Mouse (Mus musculus): ENCODE results near the gene Tspyl1.
"Not testable (repeated sequence)": the region's sequence is repeated elsewhere in the genome, so short reads cannot be mapped to it uniquely, and the experiment has no call there.

The Tspyl1 gene

DNA sequence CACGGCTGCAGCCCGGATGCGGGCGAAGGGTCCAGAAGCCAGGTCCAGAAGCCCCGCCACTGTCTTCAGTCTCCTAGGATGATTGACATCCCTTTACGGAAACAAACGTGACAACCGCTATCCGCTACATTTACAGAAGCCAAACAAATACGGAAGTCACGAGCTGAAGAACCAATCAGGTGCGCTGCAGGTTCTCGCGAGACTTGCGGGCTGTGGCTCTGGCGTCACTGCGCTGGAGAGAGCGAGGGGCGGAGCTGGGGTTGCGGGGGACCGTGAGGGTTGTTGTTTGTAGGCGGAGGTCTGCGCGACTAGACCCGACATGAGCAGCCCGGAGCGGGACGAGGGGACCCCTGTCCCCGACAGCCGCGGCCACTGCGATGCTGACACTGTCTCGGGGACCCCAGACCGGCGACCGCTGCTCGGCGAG, at the start of gene Tspyl1:
Gene Tspyl1 (plus strand): TSS at position 229 of the 427 bp plus-strand sequence.
- peak; percentile 99 for DNase-seq

DNA sequence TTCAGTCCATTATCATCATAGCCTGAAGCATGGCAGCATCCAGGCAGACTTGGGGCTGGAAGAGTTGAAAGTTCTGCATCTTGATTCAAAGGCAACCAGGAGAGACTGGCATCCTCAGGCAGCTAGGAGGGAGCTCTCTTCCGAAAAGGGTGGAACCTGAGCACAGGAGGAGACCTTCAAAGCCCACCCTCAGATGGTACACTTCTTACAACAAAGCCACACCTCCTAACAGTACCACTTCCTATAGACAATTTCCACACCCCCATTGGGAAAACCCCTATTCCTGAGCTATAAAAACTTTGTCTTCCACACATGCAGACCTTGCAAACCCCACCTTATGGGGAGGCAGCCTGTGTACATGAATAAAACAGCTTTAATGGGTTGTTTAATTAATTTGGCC, 48.6 kb upstream of the Tspyl1 start:
- DNase-seq = no peak

DNA sequence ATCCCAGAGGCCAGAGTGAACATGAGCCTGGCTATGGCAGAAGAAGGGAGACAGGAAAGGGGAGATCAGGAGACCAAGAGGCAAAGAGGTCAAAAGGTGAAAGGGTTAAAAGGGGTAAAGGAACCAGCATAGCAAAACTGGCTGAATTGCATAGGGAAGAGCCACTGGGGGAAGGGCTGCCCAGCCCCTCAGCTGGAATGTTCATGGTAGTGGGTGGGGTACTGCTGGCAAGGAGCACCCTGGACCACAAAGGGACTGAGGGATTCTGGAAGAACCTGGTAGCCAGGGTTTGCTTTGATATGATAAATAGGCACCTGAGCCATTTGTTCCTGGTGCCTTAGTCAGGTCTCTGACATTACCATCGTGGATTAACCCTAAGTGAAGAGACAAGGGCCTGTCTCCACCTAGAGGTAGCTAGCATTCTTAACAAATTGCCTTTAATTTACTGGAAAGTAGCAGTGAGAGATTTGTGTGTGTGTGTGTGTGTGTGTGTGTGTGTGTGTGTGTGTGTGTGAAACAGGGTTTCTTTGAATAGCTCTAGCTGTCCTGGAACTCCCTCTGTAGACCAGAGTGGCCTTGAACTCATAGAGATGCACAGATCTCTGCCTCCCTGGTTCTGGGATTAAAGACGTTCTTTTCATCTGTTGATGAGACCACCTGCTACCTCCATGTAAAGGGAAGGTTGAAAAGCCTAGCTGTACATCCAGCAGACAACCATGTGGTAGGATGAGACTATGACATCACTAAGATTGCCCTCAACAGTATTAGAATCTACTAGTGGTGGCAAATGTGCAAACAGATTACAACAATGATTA, 47.9 kb upstream of the Tspyl1 start:
- DNase-seq = no peak

DNA sequence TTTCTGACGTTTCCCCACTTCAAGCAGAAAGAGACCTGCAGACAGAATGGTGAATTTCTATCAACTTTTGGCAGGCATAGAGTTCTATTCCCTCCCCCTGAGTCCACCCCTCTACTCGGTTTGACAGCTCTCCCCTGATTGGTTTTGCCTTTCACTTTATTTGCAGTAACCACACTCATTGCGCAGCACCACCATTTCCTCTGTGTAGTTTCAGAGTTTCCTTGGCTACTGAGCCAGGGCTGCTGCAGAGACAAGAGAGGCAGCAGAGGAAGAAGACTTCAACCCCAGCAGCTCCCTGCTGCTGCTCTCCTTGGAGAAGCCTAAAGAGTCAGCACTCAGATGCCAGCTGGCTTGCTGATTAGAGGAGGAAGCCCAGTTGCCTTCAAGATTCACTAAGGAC, 46.6 kb upstream of the Tspyl1 start:
- DNase-seq = no peak

DNA sequence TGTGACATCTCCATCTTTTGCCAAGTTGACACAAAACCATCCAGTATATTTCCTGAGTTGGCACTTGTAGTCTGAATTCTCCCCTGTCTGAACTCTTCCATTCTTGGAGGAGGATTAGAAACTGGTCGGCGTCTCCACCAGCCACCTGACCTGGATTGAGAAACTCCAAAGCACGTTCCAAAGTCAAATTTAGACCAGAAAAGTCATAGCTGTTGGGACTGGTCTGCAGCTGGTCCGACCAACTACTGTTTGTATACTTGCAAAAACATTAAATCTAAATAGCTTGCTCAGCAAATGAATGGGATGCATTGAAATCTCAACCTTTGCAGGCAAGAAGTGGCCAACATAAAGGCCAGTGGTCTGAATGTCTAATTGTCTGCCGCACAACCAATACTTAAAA, 45.4 kb upstream of the Tspyl1 start:
- DNase-seq = no peak

DNA sequence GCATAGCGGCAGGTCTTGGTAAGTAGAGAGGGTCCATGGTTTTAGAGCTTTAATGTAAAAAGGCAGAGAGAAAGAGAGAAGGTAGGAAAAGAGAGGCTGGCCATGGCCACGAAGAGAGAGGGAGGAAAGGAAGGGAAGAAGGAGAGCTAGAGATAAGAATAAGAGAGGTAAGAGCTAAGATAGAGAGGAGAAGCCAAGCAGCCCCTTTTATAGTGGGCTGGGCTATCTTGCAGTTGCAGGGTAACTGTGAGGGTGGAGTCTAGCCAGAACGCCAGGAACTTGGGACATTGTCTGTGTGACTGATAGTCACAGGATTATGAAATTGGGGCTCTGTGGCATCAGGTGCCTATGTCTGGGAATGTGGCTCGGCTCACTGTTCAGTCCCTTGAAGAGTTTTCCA, 43.5 kb upstream of the Tspyl1 start:
- DNase-seq = no peak

DNA sequence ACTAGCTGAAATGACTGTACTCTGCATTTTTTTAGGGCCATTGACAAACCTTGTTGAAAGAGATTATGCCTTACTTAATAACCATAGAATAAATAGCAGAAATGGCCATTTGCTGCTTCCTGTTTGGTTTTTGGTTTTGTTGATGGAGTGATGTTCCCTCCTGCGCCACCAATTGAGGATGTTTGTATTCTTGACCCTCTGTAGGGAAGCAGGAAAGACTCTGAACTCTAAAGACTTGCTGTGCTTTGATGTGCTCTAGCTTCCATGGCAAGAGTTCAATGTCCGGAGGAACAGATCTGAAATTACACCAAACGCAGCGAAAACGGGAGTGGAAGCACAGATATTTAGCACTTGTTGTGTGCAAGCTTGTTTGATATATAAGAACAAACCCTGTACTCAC, 37.2 kb upstream of the Tspyl1 start:
- no peak for DNase-seq

DNA sequence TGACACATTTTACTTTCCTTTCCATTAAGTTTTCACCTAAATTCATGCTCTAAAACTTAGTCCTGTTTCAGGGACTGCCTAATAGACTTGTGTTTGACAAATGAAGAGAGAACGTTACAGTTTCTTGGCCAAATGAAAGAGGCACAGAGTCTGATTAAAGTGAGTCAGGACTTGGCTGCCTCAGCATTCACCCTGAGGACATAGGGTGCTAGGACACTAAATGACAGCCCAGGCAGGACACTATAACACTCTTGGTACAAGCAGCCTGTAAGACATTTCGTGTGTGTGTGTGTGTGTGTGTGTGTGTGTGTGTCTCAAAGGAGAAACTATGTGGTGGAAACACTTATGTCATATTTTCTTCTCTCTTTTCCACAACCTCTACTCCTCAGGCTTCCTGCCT, 35.9 kb upstream of the Tspyl1 start:
- DNase-seq = no peak

DNA sequence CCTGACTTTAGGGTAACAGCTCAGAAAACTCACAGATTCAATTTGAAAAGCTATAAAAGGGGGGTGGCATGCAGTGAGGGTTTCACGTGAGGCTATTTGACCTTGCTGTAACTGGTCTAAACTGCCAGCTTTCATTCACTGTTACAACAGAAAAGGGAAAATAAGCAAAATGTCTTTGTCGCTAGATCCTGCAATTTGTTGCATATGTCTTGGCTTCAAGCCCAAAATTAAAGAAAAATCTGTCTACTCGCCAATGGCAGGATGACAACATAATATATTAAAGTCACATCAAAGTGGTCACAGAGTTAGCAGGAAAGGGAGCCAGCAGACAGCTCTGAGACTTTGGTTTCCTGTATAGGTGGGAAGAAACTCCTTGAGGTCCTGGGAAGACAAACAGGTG, 34.2 kb upstream of the Tspyl1 start:
- DNase-seq = no peak

DNA sequence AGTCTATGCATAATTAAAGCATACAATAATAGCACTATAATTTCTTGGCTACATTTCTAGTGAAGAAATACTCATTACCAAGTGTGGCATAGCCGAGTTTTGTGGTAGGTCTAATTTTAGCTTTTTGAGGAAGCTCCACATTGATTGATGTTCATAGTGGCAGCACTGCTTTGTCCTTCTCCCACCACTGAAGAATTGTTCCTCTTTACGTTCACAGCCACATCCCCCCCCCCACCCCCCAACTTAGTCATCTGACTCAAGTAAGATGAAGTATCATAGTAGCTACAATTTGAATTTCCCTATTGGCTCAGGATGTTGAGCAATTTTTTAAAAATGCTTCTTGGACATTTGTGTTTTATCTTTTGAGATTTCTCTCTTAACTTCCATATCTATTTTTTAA, 32.4 kb upstream of the Tspyl1 start:
- no peak for DNase-seq

DNA sequence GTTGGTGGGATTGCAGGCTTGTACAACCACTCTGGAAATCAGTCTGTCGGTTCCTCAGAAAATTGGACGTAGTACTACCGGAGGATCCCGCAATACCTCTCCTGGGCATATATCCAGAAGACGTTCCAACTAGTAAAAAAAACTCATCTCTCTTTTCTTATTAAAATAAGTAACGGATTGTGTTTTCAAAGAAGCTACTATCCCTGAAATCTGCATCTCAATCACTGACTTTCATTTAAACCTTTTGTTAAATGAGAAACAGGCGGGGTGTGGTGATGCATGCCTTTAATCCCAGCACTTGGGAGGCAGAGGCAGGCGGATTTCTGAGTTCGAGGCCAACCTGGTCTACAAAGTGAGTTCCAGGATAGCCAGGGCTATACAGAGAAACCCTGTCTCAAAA, 29.2 kb upstream of the Tspyl1 start:
- not testable (repeated sequence) for DNase-seq

DNA sequence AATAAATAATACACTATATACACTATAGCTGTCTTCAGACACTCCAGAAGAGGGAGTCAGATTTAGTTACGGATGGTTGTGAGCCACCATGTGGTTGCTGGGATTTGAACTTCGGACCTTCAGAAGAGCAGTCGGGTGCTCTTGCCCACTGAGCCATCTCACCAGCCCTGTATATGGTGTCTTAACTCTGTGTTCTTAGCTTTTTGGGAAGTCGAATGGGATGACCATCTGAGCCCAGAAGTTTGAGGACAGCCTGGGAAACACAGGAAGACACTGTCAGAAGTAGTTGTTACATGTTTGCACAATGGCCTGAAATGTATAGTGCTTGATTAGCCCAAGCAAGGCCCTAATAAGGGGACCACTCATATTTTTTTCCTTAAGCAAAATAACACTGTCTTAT, 16.9 kb upstream of the Tspyl1 start:
- no peak for DNase-seq

DNA sequence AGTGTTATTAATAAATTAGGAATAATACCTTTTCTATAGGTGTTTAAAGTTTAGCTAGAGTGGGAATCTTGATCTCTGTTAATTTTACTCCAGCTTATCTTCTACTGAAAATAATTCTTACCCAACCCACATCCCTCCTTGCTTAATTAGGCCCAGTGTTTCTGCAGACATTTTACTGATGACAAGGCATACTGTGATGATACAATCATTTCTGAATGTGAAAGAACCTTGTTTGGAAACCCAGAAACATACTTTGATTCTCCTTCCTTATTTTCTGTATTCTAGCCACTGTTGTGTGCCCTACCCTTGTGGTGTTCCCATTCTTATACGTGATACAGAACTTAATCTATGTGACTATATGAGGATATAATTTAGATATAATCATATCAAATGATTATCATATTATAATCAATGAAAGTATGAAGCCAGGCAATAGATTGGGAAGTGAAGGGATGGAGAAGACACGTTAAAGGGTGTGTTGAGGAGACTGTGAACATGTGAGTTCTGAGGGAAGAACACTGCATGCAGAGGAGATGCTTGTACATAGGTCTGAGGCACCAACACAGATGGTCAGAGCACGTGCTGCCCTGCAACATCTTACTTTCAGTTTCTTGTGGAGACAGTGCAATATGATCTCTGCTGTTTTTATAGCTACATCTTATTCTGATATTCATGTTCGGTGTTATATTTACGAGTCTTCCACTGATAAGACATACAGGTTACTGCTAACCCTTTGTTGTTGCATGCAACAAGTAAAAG, 14.5 kb upstream of the Tspyl1 start:
- no peak for DNase-seq

DNA sequence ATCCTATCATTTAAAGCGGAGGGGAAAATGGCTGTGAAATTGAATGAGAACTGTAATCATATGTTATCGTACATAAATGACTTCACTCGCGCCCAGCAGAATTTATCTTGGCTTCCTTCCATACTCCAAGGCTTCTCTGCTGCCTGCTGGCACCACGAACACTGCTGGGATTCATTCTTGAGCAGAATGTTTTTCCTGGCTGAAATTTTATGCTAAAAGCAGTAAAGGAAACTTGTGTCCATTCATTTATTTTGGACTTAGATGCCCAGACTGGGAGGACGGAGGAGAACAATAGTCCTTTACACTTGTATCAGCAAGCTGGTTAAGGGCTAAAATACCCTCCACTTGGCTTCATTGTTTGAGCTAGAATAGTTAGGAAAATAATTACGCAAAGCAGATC, 10.3 kb upstream of the Tspyl1 start:
- DNase-seq = no peak

DNA sequence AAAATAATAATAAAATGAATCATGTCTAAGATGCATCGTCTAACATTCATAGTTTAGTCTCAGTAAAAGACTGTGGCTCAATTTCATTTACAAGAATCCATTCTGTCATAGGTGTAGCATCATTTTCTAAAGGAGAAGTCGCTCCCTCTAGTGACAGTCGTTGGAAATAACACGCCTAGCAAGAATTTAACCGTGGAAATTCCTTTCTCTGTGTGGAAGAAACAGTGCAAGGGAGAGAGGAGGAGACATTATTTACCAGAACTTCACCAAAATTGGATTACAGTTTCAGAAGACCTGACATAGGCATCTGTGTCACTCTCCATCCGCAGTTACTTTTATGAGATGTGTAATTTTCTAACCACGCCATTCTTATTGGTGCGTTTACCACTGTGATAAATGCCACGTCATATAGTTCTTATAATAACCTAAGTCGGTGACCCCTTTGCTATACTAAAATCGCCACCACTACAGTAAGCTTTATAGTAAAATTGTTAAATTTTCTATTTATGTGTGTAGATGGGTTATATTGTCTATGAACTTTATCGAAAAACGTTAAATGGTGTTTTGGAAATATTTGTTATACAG, 1.3 kb upstream of the Tspyl1 start:
- peak; percentile 59 for DNase-seq

DNA sequence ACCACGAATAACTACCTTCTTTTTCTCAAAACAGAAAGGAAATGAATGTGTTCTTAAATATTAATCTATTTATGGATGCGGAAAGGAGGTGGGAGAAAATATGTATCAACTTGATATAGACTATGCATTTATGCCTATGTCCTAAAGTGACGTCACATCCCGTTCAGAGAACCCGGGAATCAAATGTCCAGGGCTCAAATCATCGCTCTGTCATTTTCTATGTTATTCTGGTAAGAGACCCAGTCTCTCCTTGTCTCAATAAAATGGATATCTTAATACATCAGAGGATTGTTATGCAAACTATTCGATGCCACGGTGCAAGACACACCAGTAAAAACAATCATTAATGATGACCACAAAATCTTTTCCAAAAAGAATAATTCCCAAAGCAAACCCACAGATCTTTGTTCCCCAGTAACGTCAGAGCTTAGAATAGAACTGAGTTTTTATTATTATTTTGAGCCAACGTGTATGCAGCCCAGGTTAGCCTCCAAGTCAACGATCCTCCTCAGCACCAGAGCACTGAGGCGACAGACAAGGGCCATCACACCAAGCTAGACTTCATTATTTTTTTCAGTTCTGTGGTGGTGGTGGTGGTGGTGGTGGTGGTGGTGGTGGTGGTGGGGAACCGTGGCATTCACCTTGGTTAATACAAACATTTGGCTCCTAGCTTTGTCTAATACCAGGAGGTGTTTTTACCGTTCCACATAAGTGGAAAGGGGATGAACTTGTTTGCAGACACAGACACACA, 604 bp upstream of the Tspyl1 start:
- peak; percentile 13 for DNase-seq

DNA sequence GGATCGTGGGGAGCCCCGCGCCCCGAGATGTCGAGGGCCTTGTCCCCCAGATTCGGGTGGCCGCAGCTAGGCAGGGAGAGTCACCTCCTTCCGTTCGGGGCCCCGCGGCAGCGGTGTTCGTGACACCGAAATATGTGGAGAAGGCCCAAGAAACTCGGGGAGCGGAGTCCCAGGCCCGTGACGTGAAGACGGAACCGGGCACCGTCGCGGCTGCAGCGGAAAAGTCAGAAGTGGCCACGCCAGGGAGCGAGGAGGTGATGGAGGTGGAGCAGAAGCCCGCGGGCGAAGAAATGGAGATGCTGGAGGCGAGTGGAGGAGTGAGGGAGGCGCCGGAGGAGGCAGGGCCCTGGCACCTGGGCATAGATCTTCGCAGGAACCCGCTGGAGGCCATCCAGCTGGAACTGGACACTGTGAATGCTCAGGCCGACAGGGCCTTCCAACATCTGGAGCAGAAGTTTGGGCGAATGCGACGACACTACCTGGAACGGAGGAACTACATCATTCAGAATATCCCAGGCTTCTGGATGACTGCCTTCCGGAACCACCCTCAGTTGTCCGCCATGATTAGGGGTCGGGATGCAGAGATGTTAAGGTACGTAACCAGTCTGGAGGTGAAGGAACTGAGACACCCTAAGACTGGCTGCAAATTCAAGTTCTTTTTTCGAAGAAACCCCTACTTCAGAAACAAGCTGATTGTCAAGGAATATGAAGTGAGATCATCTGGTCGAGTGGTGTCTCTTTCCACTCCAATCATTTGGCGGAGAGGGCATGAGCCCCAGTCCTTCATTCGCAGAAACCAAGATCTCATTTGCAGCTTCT, 639 bp downstream of the Tspyl1 start:
- no peak for DNase-seq

DNA sequence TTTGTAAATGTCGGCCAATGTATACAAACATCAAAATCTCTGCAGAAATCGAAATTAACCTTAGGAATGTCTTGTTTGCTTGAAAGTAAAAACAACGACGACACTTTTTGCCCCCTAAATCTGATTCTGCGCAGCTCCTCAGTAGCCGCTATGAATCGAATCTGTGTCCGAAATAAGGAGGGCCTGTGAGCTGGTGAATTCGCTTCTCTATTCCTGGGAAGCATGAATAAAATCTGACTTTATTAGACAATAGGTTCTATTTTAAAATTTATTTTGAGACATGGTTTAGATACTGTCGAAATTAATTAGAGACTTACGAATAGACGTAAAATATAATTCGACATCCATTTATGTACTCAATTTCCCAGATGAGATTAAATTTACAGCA, 14.9 kb downstream of the Tspyl1 start:
- no peak for DNase-seq

DNA sequence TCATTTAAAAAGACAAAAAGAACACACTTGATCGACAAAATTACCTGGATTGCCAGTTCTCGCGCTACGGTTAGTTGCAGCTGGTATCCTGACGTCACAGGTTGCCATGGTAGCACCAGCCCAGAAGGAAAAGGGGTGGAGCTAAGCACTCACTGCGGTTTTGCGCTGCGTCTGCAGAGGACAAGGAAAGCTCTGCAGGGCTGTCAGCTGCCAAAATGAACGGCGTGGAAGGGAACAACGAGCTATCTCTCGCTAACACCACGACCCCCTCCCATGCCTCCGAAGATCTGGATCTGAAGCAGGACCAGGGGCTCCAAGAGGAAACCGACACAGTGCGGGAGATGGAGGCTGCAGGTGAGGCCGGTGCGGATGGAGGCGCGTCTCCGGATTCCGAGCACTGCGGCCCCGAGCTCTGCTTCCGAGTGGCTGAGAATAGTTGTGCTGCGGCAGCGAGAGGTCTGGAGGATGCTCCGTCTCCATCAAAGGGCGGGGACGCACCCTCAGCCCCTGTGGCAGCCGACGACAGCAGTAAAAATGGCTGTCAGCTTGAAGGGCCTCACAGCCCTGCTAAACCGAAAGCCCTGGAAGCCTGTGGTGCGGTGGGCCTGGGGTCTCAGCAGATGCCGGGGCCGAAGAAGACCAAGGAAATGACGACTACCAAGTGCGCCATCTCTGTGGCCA, 15.4 kb downstream of the Tspyl1 start, which contains the start of gene Tspyl4:
Gene Tspyl4 (plus strand): TSS at position 144 of the 681 bp plus-strand sequence.
- DNase-seq = peak; percentile 96

DNA sequence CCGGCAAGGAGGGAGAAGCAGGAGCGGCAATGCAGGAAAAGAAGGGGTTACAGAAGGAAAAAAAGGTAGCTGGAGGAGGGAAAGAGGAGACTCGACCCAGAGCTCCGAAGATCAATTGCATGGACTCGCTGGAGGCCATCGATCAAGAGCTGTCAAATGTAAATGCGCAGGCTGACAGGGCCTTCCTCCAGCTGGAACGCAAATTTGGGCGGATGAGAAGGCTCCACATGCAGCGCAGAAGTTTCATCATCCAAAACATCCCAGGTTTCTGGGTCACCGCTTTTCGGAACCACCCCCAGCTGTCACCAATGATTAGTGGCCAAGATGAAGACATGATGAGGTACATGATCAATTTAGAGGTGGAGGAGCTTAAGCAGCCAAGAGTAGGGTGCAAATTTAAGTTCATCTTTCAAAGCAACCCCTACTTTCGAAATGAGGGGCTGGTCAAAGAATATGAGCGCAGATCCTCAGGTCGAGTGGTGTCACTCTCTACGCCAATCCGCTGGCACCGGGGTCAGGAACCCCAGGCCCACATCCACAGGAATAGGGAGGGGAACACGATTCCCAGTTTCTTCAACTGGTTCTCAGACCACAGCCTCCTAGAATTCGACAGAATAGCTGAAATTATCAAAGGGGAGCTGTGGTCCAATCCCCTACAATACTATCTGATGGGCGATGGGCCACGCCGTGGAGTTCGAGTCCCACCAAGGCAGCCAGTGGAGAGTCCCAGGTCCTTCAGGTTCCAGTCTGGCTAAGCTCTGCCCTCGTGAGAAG, 16.2 kb downstream of the Tspyl1 start:
- DNase-seq = peak; percentile 24

DNA sequence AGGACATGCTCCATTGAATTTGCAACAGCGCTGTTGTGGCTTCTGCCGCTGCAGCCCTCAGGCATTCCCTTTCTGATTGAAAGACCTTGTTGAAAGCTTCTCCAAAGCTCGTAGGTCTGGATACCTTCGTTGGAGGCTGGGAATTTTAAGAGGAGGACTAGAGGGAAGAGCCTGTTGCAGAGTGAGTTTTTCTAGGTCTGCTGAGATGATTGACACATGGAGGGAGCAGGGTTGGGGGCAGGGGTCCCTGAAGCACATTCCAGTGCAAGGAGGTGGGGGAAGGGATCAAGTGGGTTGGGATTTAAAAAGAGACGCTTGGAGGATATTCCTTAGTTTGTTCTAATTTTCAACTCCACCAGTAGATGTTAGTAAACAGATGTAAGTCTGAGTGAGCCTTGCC, 18.4 kb downstream of the Tspyl1 start:
- no peak for DNase-seq

Measured in thymus, postnatal 14 days (tissue).